Mouse (Mus musculus) adrenal gland, postnatal 14 days (tissue): ENCODE results near the gene Snx14. TPM values are rescaled to one million over a fixed set of nuclear protein-coding genes. Genes with fewer than 3 reads are reported as not detected.

Experiments used
- DNase-seq: peaks from one replicate; pipeline ENCODE4 v3.0.0; 2021; ENCODE audit warnings: mixed read lengths
- total RNA-seq: library from RNA; stranded (reverse); gene quantifications from 2 replicates; pipeline ENCODE4 v1.2.3, GENCODE M21; 2021

Snx14 gene
- total RNA-seq, 1 experiment from 2014 or later, result 47.9 TPM

- DNase-seq, result no peak
Observed at GRCm38 (mm10) chr9:88344424-88344823, 94.3 kb downstream of the Snx14 start.

DNA sequence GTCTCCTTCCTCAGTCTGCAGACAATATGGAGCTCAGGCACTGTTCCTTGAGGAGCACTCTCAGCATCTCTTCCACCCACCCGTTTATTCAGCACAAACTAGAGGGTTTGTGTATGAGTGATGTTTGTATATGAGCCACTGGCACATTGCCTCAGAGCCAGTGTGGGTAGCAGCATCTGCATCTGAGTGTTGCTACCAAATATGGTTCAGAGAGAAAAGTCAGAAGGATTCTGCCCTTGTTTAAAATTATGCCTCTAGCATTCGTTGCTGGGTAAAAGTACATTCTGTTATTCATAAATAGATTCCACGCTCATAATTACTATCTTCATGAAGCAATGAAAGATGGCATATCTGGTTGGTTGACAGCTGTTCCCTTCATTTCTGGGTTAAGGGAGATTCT, 96.1 kb downstream of the Snx14 start:
- no peak for DNase-seq

DNA sequence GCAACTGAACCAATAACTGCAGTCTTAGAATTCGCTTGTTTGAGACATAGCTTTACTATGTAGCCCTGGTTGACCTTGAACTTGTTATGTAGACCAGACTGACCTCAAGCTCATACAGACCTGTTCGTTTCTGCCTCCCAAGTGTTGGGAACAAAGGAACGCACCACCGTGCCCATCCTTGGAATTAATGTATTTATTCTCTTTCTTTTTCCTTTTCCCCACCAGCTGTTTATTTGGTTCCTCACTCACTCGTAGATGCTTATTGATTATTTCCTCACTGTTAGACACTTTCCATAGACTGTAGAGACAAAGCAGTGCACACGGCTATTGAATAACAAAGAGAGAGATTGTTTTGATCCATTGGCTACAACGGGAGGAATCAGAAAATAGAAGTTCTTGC, 96.5 kb downstream of the Snx14 start:
- no peak for DNase-seq

DNA sequence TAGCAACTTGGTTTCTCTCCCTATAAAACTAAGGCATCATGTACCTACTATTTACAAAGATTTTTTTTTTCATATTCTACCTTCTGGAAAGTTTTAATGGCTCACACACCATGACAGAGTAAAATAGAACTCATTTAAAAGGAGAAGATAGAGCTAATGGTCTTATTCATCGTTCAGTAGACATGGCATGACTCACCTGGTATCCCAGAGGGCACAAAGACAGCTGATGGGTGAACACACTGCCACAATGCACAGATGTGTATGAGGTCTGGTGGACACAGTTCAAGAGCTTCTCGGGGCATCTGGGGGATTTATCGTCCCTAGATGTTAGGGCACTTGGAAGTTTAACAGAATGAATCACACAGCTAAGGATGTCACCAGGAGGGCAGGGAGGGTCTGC, 97.9 kb downstream of the Snx14 start:
- DNase-seq, result no peak

GRCm38 (mm10) chr9:88335839-88336238, 102.9 kb downstream of the Snx14 start:
- no peak for DNase-seq

DNA sequence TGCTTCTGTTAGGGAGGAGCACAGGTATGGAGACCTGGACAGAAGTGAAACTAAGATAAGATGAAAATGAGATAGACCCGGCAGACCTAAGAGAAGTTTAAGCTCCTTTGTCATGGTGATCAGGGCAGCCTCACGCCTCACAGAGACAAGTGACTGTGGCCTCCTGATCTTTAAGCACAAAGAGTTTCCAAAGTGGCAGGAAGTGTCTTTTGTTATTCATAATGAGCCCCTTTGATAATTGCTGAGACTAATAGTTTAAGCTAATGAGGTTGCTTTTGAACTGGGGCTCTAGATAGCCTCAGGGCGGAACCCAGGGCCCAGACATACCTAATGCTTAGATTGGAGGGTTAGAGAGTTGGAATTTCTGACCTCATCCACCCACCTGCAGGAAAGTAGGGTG, 106.3 kb downstream of the Snx14 start:
- no peak for DNase-seq

GRCm38 (mm10) chr9:88330316-88330715, 108.4 kb downstream of the Snx14 start:
- DNase-seq, result no peak

DNA sequence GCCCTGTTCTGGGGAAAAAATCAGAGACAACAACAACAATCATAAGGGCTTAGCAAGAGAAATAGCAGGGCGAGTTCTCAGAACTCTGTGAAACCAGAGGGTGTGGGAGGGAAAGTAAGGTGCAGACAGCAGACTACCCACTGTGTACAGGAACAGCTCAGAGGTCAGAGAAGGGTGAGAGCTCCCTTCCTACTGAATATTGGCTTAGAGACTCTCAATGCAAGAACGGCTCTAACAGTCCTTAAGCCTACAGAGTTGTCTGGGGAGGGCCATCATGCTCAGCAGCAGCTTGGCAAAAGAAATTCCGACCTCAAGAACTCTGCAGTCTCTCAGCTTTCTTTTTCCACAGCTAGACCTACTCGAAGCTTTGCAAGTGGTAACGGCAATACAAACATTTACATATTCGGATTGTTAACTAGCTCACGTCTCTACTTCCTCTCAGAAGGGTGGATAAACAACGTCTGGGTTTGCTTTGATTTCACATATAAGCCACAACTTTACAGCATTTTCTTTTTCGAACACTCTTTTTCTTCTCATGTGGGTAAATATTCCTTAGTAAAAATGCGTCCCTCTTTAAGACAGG, 109.5 kb downstream of the Snx14 start:
- no peak for DNase-seq

GRCm38 (mm10) chr9:88328666-88329065, 110.1 kb downstream of the Snx14 start:
- no peak for DNase-seq

GRCm38 (mm10) chr9:88326930-88327901, 111.5 kb downstream of the Snx14 start, which contains the start of gene Nt5e:
TSS of gene Nt5e (plus strand) at chr9:88327197.
- peak; percentile 90 for DNase-seq

Other genes starting within 250 kb of the Snx14 start
- 15.7 and 15.9 TPM in 2 replicates for gene Nt5e, start 111.8 kb downstream of the Snx14 start, total RNA-seq
- not detected in 2 replicates for gene Gm20537, start 17.7 kb upstream of the Snx14 start, total RNA-seq
- gene Syncrip, start 43.6 kb upstream of the Snx14 start, total RNA-seq, result 117 and 126 TPM in 2 replicates
- gene Zfp949, start 109.1 kb upstream of the Snx14 start, total RNA-seq, result 9.1 and 11.7 TPM in 2 replicates
- gene Trim43a, start 141.9 kb upstream of the Snx14 start, total RNA-seq, result 0.30 and 0.64 TPM in 2 replicates